ENCODE assay signal across 13 mouse cellular contexts in the genomic region with DNA sequence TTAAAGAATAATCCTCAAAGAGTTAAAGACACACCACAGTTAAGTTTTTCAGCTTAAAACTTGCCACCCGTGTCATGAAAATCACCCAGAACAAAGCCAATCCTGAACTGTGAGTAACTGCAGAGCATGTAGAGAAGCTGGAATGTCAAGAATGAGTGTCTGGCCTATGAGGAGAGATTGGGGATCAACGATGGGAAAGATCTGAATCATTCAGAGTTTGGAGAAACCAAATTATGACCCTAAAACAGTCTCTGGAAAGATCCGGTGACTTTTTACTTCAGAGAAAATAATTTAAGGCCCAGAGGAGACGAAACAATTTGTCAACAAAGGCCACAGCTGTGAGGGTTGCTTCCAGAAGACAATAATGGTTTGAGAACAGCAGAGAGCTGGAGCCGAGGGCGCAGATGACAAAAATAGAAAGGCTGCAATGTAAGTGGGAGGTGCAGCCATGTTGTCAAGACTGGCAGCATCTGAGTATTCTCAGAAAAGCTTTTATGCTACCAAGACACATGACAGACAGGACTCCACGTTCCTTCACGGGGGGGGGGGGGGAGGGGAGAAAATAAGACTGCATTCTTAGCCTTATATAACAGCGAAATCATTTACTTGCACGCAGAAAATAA. TPM values are rescaled to one million over a fixed set of nuclear protein-coding genes. Genes with fewer than 3 reads are reported as not detected.
DNase-seq lines count a peak whose midpoint lies in the region; ATAC-seq lines count a peak whose summit lies in the region.
"Had no signal": no experiment of that assay in that cellular context is flagged by ENCODE, and none has a peak within 500 bp of the region (broad histone marks: within the 10 kb centered on the region; RNA-seq: fewer than 3 reads in every experiment).

No protein-coding gene starts in this region.

- H3K36me3 ChIP-seq in heart, embryonic 12.5 days, result no peaks in the 10 kb centered on the region
- H3K36me3 ChIP-seq in midbrain, embryonic 15.5 days (replicated peaks), result no peaks in the 10 kb centered on the region
- H3K36me3 ChIP-seq: hindbrain, embryonic 15.5 days had no signal

- peak overlapping the region; percentile 76 for H3K27ac ChIP-seq in heart, embryonic 12.5 days (ENCODE audit: poor library complexity, severe bottlenecking)
- no peak overlapping the region for H3K27ac ChIP-seq in midbrain, embryonic 15.5 days
- H3K27ac ChIP-seq: hindbrain, embryonic 15.5 days had no signal

- no peak overlapping the region for H3K9ac ChIP-seq in heart, embryonic 12.5 days
- H3K9ac ChIP-seq in midbrain, embryonic 15.5 days, result no peak overlapping the region
- H3K9ac ChIP-seq: hindbrain, embryonic 15.5 days had no signal

- peaks cover 9% of the 10 kb centered on the region for H3K4me1 ChIP-seq in heart, embryonic 12.5 days (replicated peaks)
- H3K4me1 ChIP-seq in midbrain, embryonic 15.5 days, result no peaks in the 10 kb centered on the region
- H3K4me1 ChIP-seq: hindbrain, embryonic 15.5 days had no signal

- peak; percentile 41 to 44 for DNase-seq in heart, adult 18-20 months
- no peak for DNase-seq in heart, postnatal 14 days
- peak; percentile 34 for DNase-seq in right cerebral cortex, adult 18-20 months
- DNase-seq in right cerebral cortex, postnatal 4 days, result no peak
- DNase-seq in telencephalon, adult 2 months (ENCODE audit: low read depth, low spot score), result peak; percentile 53
- DNase-seq in cerebellum, adult 11-12 months, result no peak
- DNase-seq: adrenal gland, adult 8-10 months; gastrocnemius, postnatal 25 days; kidney, adult 18-20 months had no signal

- intact Hi-C loops in heart, postnatal 14 days (cut with DNase I), result no loop called here

- no peaks in the 10 kb centered on the region for H3K27me3 ChIP-seq in heart, embryonic 12.5 days (replicated peaks)
- no peaks in the 10 kb centered on the region for H3K27me3 ChIP-seq in midbrain, embryonic 15.5 days (replicated peaks)
- H3K27me3 ChIP-seq: hindbrain, embryonic 15.5 days had no signal

- peak; percentile 61; the same call in 1 of the 2 replicates for ATAC-seq in heart, embryonic 12.5 days (ENCODE audit: insufficient number of reproducible peaks, low FRiP score)
- no peak for ATAC-seq in midbrain, embryonic 15.5 days (replicated peaks)

- no peak overlapping the region; the same call in 1 of the 2 replicates for H3K4me2 ChIP-seq in heart, embryonic 12.5 days
- no peak overlapping the region for H3K4me2 ChIP-seq in midbrain, embryonic 15.5 days
- H3K4me2 ChIP-seq: hindbrain, embryonic 15.5 days had no signal

- no peaks in the 10 kb centered on the region for H3K9me3 ChIP-seq in heart, embryonic 12.5 days (replicated peaks)
- no peaks in the 10 kb centered on the region for H3K9me3 ChIP-seq in midbrain, embryonic 15.5 days
- H3K9me3 ChIP-seq: hindbrain, embryonic 15.5 days had no signal

- WGBS in heart, embryonic 12.5 days, result 39% methylated on average over 10 of the region's 10 CpGs
- WGBS in midbrain, embryonic 15.5 days, result 57% methylated on average over 10 of the region's 10 CpGs

- H3K4me3 ChIP-seq in heart, embryonic 12.5 days, result no peak overlapping the region
- H3K4me3 ChIP-seq in midbrain, embryonic 15.5 days, result no peak overlapping the region
- H3K4me3 ChIP-seq: erythroblast, embryonic 14.5 days; hindbrain, embryonic 15.5 days had no signal

RNA-seq across cellular contexts. Expression of a gene that starts 20.2 kb away (rescaled TPM):
- total RNA-seq in heart, adult 18-20 months (2021), result 10 to 100 TPM; 15.1 to 19.6 TPM
- total RNA-seq in heart, postnatal 14 days (2021), result 1 to 10 TPM; 2.2 to 2.4 TPM
- polyA plus RNA-seq in heart, embryonic 12.5 days (2016; fragmentation: Nextera tagmentation; extraction: Ambion mirVana), result 1.5 TPM in 2 replicates
- polyA plus RNA-seq in midbrain, embryonic 15.5 days (2015; fragmentation: Nextera tagmentation; extraction: Ambion mirVana), result 0.41 TPM in 1 of 2 replicates, not detected in the other
- polyA plus RNA-seq: erythroblast, embryonic 14.5 days had no signal

RNA-seq across cellular contexts. Expression of a gene that starts 29.3 kb away (rescaled TPM):
- 10 to 100 TPM; 43.4 to 49.3 TPM for total RNA-seq in heart, adult 18-20 months (2021)
- 10 to 100 TPM; 43.4 to 57.3 TPM for total RNA-seq in heart, postnatal 14 days (2021)
- 36.5 and 38.2 TPM in 2 replicates for polyA plus RNA-seq in heart, embryonic 12.5 days (2016; fragmentation: Nextera tagmentation; extraction: Ambion mirVana)
- 5.3 and 6.6 TPM in 2 replicates for polyA plus RNA-seq in midbrain, embryonic 15.5 days (2015; fragmentation: Nextera tagmentation; extraction: Ambion mirVana)

RNA-seq across cellular contexts. Expression of a gene that starts 36.2 kb away (rescaled TPM):
- total RNA-seq in heart, adult 18-20 months (2021), result 10 to 100 TPM in 1 of 2 experiments, 1 to 10 TPM in 1; 8.5 to 13.5 TPM
- 10 to 100 TPM in 1 of 2 experiments, 1 to 10 TPM in 1; 7.9 to 12.6 TPM for total RNA-seq in heart, postnatal 14 days (2021)
- polyA plus RNA-seq in heart, embryonic 12.5 days (2016; fragmentation: Nextera tagmentation; extraction: Ambion mirVana), result 2.3 and 2.5 TPM in 2 replicates
- polyA plus RNA-seq in midbrain, embryonic 15.5 days (2015; fragmentation: Nextera tagmentation; extraction: Ambion mirVana), result 0.54 and 1.1 TPM in 2 replicates
- polyA plus RNA-seq: erythroblast, embryonic 14.5 days had no signal

RNA-seq across cellular contexts. Expression of a gene that starts 42.2 kb away (rescaled TPM):
- 1 to 10 TPM; 1.3 to 4.7 TPM for total RNA-seq in heart, adult 18-20 months (2021)
- 1 to 10 TPM in 1 of 2 experiments, under 1 TPM in 1; 0.84 to 6.1 TPM for total RNA-seq in heart, postnatal 14 days (2021)
- 0.99 and 1.6 TPM in 2 replicates for polyA plus RNA-seq in heart, embryonic 12.5 days (2016; fragmentation: Nextera tagmentation; extraction: Ambion mirVana)
- polyA plus RNA-seq in midbrain, embryonic 15.5 days (2015; fragmentation: Nextera tagmentation; extraction: Ambion mirVana), result 0.85 and 1.6 TPM in 2 replicates
- polyA plus RNA-seq: erythroblast, embryonic 14.5 days had no signal

Comparison
In these comparisons a context has a peak if more than half of its experiments do, and no peak if none do; other contexts are left out.
1. DNase-seq: peak in heart, adult 18-20 months (2 of 2), right cerebral cortex, adult 18-20 months (single experiment) and telencephalon, adult 2 months (single experiment); none in heart, postnatal 14 days (0 of 2), right cerebral cortex, postnatal 4 days (single experiment) and cerebellum, adult 11-12 months (single experiment).
2. RNA of a gene that starts 20.2 kb away (total RNA-seq): 15.1 to 19.6 TPM in heart, adult 18-20 months; 2.2 to 2.4 TPM in heart, postnatal 14 days; every median in the first group is over 4 times any median in the second.